Mouse (Mus musculus) lung, adult 2 months (tissue): ENCODE data around the gene Neil3.

Source experiments
- CTCF ChIP-seq: fragments of 200-500 bp; IDR thresholded peaks from 2 replicates; pipeline ENCODE4 v1.5.1; 2011; ENCODE audit warnings: mild to moderate bottlenecking, low read length, control low read depth; ENCODE audit not compliant: insufficient read depth
- POLR2A ChIP-seq: fragments of 200-500 bp; IDR thresholded peaks from 2 replicates; pipeline ENCODE4 v1.6.1; 2011; ENCODE audit warnings: low read depth, mild to moderate bottlenecking, control low read depth, low read length, borderline replicate concordance; ENCODE audit errors: extremely low read depth

GRCm38 (mm10) chr8:53612297-53612696, 26.6 kb downstream of the Neil3 start:
- no peak for TF ChIP-seq CTCF
- TF ChIP-seq POLR2A = no peak
